Mouse (Mus musculus) G1E (cell line): Measurements from ENCODE around the gene Cdk5rap2. TPM values are rescaled to one million over a fixed set of nuclear protein-coding genes. Genes with fewer than 3 reads are reported as not detected.
A peak's percentile ranks its signal among the peaks of the same experiment; 100 is the strongest.

Experiments
- ATAC-seq: 2 replicates; pipeline ENCODE4 v1.8.0; 2016; ENCODE audit warnings: mild to moderate bottlenecking; ENCODE audit not compliant: insufficient number of reproducible peaks, poor library complexity, low FRiP score, severe bottlenecking; ENCODE audit errors: extremely low read depth
- DNase-seq: peaks from one replicate; pipeline ENCODE4 v3.0.0; 2012; ENCODE audit warnings: low spot score
- H3K27me3 ChIP-seq: 2 replicates; pipeline ENCODE4 v1.6.1; 2012; ENCODE audit warnings: mild to moderate bottlenecking, low read length, inconsistent platforms; ENCODE audit not compliant: insufficient read depth
- H3K36me3 ChIP-seq: replicated peaks from 2 replicates; pipeline ENCODE3; 2012; ENCODE audit warnings: mild to moderate bottlenecking, inconsistent platforms
- H3K4me1 ChIP-seq: 2 replicates; pipeline ENCODE4 v1.6.1; 2012; ENCODE audit warnings: low read depth, low read length, inconsistent platforms, mixed read lengths; ENCODE audit not compliant: insufficient read depth
- H3K4me3 ChIP-seq: 2 replicates; pipeline ENCODE4 v1.5.1; 2012; ENCODE audit warnings: low read depth, mild to moderate bottlenecking, inconsistent platforms, low read length, moderate library complexity, mixed read lengths
- H3K9me3 ChIP-seq: replicated peaks from 2 replicates; pipeline ENCODE4 v1.6.1; 2012; ENCODE audit warnings: inconsistent platforms
- CTCF ChIP-seq: IDR thresholded peaks from 2 replicates; pipeline ENCODE4 v1.5.1; 2012; ENCODE audit warnings: low read depth, low read length, inconsistent platforms, mixed read lengths
- GATA1 ChIP-seq: IDR thresholded peaks from 2 replicates; pipeline ENCODE4 v1.6.1; 2012; ENCODE audit warnings: borderline replicate concordance, low read length, inconsistent platforms, mixed read lengths
- GATA2 ChIP-seq: IDR thresholded peaks from 2 replicates; pipeline ENCODE4 v1.6.1; 2012; ENCODE audit warnings: low read depth, low read length, inconsistent platforms, borderline replicate concordance
- POLR2AphosphoS5 ChIP-seq: IDR thresholded peaks from 2 replicates; pipeline ENCODE4 v1.6.1; 2012; ENCODE audit warnings: low read depth, low read length, inconsistent platforms; ENCODE audit not compliant: insufficient replicate concordance
- TAL1 ChIP-seq: conservative IDR thresholded peaks from 2 replicates; pipeline ENCODE4 v1.6.1; 2012; ENCODE audit warnings: low read depth, low read length, inconsistent platforms, mixed read lengths
- polyA plus RNA-seq: library from polyadenylated mRNA; stranded (reverse); fragments of >175 nt; gene quantifications from 2 replicates; pipeline ENCODE4 v1.2.3, GENCODE M21; 2012
- total RNA-seq, 2 experiments: library from RNA; stranded (forward) in 1 of 2; stranded (reverse) in 1 of 2; fragments of 200-1000 nt in 1 of 2; fragments of >200 nt in 1 of 2; fragmentation: Nextera tagmentation in 1 of 2; gene quantifications; 2 replicates each; pipeline ENCODE4 v1.2.3; 2014 to 2017

Gene Cdk5rap2
- total and polyA plus RNA-seq, 3 experiments = 5.6 to 39.9 (median 29.3) TPM

DNA sequence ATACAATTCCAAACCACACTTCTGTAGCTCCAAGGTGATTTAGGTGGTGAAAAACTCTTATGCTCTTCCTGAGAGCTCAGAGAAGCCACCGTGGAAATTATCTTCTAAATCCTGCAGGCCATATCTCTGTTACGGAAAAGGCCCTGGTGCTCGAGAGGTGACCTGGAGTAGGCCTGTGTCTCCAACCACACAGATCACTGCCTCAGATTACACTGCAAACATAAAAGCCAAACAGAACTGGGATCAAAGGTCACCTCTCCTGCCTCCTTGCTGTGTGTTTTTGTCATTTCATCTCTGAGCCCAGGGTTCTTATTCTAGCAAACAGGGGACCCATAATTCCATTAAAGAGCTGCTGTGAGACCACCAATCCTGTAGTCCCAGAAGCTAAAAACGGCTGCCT is 48.9 kb downstream of the Cdk5rap2 start:
- DNase-seq (no peak), ATAC-seq (no peak)
- H3K9me3 ChIP-seq = no peaks in the 10 kb centered on the region
- no peaks in the 10 kb centered on the region for H3K27me3 ChIP-seq
- H3K4me1 ChIP-seq = no peaks in the 10 kb centered on the region
- peaks cover 79% of the 10 kb centered on the region for H3K36me3 ChIP-seq
- TF ChIP-seq POLR2AphosphoS5 (no peak), GATA2 (no peak), CTCF (no peak), TAL1 (no peak), GATA1 (no peak)
- no peak overlapping the region for H3K4me3 ChIP-seq

DNA sequence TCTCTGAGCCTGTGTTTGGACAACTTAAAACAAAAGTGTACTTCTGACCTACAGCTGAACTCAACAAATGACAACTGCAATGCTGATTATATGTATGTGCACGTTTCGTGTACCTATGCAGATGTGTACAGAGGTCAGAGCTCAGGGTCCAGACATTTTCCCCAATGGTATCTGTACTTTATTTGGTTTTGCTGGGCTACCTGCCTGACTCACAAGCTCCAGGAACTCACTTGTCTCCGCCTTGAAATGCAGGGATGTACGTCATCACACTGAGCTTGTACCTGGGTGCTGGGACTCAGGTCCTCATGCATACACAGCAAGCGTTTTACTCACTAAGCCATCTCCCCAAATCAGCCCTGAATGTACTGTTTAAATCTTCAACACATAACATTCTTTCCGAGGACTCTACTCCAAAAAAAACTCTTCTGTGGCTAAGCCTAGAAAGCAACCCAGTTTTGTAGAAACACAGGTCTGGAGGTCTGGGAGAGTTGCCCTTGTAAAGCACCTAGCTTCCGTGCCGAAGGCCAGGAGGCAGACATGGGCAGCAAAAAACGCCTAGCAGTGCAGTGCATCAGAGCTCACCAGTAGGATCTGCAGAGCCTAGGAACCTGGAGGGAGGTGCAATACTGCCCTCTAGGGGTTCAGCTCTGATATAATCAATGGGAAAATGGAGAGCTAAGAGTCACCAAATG is 54.4 kb downstream of the Cdk5rap2 start:
- Histone ChIP-seq H3K27me3 (no peaks in the 10 kb centered on the region), H3K36me3 (peaks cover 94% of the 10 kb centered on the region), H3K4me1 (no peaks in the 10 kb centered on the region), H3K9me3 (no peaks in the 10 kb centered on the region), H3K4me3 (no peak overlapping the region)
- ATAC-seq = peak; percentile 60
- peak; percentile 12 for DNase-seq
- TF ChIP-seq POLR2AphosphoS5 (no peak), CTCF (peak; percentile 65)

DNA sequence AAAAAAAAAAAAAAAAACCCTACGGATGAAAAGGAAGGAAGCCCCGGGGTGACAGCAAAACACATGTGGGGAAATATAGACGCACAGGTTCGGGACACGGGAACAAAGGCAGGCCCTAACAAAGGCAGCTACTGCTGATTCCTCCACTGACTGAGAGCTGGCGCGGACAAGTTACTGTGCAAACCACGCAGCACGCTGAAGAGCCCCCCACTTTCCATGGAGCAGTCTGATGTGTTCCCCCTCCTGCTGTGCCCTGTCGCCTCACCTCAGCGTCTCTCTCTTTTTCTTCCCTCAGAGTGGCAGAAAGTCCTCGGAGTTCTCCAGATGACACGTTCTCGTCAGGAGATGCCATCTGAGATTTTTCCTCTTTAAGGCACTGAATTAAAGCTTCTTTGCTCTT is 55.8 kb downstream of the Cdk5rap2 start:
- DNase-seq (no peak), ATAC-seq (no peak)
- TF ChIP-seq GATA2 = no peak
- TF ChIP-seq TAL1 = no peak
- no peak for TF ChIP-seq GATA1
- TF ChIP-seq POLR2AphosphoS5 = no peak
- TF ChIP-seq CTCF = no peak
- Histone ChIP-seq H3K4me1 (no peaks in the 10 kb centered on the region), H3K9me3 (no peaks in the 10 kb centered on the region), H3K36me3 (peaks cover 88% of the 10 kb centered on the region), H3K4me3 (no peak overlapping the region), H3K27me3 (no peaks in the 10 kb centered on the region)

DNA sequence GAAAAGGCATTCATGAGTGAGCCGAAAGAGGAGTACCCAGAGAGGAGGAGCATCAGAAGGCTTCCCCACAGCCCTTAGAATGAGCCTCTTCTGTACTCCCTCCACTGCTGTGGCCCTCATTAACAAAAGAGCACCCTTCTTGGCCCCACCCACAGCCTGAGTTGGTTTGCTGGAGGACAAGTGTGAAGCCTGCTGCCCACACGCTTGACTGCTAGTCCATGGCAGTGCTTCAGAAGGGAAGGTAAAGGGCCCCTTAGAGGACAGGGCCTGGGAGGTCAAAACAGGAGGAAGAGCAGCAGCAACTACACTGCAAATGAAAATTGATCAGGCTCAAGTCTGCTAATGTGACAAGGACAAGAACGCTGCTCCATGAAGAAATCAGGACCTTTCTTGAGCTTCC is 56.6 kb downstream of the Cdk5rap2 start:
- TF ChIP-seq POLR2AphosphoS5 = no peak
- TF ChIP-seq TAL1 = no peak
- TF ChIP-seq GATA1 = no peak
- no peak for TF ChIP-seq GATA2
- no peak for TF ChIP-seq CTCF
- H3K4me1 ChIP-seq = no peaks in the 10 kb centered on the region
- no peak overlapping the region for H3K4me3 ChIP-seq
- ATAC-seq = no peak
- H3K36me3 ChIP-seq = peaks cover 90% of the 10 kb centered on the region
- no peaks in the 10 kb centered on the region for H3K27me3 ChIP-seq
- H3K9me3 ChIP-seq = no peaks in the 10 kb centered on the region
- no peak for DNase-seq

DNA sequence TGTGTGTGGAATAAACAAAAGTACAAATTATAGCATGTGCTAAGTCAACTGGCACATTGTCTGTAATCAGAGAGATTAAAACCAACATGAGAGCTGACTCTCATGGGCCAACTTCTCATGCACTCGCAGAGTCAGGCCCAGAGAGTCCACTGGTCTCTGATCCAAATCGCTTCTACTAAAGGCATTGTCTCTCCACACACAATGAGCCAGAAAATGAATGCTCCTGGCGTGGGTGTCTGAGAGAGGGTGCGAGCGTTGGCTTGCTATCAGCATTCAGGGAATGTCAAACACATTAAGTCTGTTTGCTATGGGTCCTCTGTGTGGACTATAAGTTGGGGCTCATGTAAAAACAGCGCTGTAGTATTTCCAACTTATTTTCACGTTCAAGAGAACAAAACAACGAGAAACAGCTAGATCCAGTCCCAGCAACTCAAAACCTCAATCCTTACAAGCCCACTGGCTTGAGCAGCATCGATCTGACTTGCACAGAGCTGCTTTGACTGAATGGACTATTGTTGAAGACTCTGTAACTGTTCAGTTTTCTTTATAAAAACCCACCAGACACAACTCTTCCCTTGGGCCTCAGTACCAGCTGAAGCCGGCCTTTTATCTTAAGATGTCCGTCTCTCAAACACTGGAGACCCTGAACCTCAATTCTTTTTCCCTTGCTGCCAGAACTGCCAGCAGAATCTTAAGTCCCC is 74.6 kb downstream of the Cdk5rap2 start:
- H3K4me1 ChIP-seq = no peaks in the 10 kb centered on the region
- TF ChIP-seq TAL1 (no peak), CTCF (no peak), POLR2AphosphoS5 (no peak), GATA1 (no peak), GATA2 (no peak)
- H3K4me3 ChIP-seq = no peak overlapping the region
- peaks cover 69% of the 10 kb centered on the region for H3K36me3 ChIP-seq
- H3K9me3 ChIP-seq = no peaks in the 10 kb centered on the region
- ATAC-seq = no peak
- no peak for DNase-seq
- no peaks in the 10 kb centered on the region for H3K27me3 ChIP-seq

DNA sequence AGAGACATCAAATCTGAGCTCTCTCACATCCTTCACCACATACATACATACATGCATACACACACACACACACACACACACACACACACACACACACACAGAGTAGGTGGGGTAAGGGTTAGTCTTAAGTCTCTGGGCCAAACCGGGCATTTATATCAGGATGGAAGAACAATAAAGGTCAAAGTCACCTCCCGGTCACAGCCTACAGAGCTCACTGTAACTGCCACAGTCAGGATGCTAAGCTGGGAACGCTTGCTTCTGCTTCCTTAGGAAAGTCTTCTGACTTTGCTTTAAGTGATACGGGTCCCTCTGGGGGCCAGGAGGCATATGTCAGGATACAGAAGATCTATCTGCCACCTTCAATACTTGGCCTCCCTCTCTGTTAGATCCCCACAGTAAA is 75.2 kb downstream of the Cdk5rap2 start:
- Histone ChIP-seq H3K4me3 (no peak overlapping the region), H3K36me3 (peaks cover 69% of the 10 kb centered on the region), H3K9me3 (no peaks in the 10 kb centered on the region), H3K27me3 (no peaks in the 10 kb centered on the region), H3K4me1 (no peaks in the 10 kb centered on the region)
- ATAC-seq (no peak), DNase-seq (no peak)
- TF ChIP-seq GATA2 (no peak), TAL1 (no peak), GATA1 (no peak), CTCF (no peak), POLR2AphosphoS5 (no peak)

DNA sequence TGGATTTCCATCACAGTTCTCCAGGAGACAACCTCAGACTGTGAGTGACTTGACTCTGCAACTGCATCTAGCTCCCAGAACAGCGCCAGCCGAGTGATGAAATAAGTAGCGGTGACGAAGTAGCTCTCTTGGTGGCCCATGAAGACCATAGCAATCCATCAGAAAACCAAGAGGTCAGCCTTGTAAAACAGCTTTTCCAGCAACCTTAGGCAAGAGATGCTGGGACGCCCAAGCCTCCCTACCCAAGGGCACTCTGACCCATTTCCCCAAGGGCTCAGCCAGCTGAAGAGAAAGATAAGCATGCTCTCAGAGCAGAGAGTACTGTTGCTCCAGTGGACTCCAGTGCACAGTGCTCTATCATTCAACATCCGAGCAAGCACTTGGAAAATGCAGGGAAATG is 77.3 kb downstream of the Cdk5rap2 start:
- no peak overlapping the region for H3K4me3 ChIP-seq

More for the DNA sequence above, 77.3 kb downstream of the Cdk5rap2 start:
- no peaks in the 10 kb centered on the region for H3K9me3 ChIP-seq
- TF ChIP-seq GATA1 (no peak), GATA2 (no peak), TAL1 (no peak), POLR2AphosphoS5 (no peak)
- no peaks in the 10 kb centered on the region for H3K27me3 ChIP-seq
- no peaks in the 10 kb centered on the region for H3K4me1 ChIP-seq
- ATAC-seq (no peak), DNase-seq (no peak)
- peaks cover 66% of the 10 kb centered on the region for H3K36me3 ChIP-seq
